Mouse (Mus musculus): ENCODE measurements around the gene Prokr2.

DNA sequence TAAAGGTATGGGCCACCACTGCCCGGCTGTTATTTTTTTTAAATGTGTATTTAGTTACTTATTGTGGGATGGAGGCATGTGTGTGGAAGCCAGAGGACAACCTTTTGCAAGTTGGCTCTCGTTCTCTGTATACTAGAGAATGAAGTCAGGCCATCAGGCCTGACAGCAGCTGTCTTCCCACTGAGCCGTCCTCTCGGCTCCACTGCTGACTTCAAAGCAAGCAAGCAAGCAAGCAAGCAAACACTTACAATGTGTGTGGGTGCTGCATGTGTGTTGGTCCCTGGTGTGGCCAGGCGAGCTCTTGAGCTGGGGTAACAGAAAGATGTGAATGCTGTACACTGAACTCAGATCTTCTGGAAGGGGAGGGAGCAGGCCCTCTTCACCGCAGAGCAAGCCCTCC is 94.4 kb downstream of the Prokr2 start:
- no peak for TF ChIP-seq GATA1 (IDR thresholded peaks at IDR 0.05; ENCODE audit: borderline replicate concordance, low read length)
- TF ChIP-seq FLI1 (IDR thresholded peaks at IDR 0.05; ENCODE audit: low read length): no peak

All from megakaryocyte, embryonic 14.5 days (primary cell).